Mouse (Mus musculus) macrophage (primary cell): ENCODE measurements around the gene Serpina1f. TPM values are rescaled to one million over a fixed set of nuclear protein-coding genes. Genes with fewer than 3 reads are reported as not detected.
"Not testable (repeated sequence)": the region's sequence is repeated elsewhere in the genome, so short reads cannot be mapped to it uniquely, and the experiment has no call there.

Experiments used
- H3K27ac ChIP-seq: fragments of 350-480 bp; formaldehyde crosslinking; 2 replicates; pipeline ENCODE4 v1.9.0; 2021
- H3K36me3 ChIP-seq: fragments of 350-480 bp; formaldehyde crosslinking; 2 replicates; pipeline ENCODE4 v1.9.0; 2021; ENCODE audit errors: inconsistent target
- H3K4me3 ChIP-seq: fragments of 350-480 bp; formaldehyde crosslinking; 2 replicates; pipeline ENCODE4 v1.9.0; 2021; ENCODE audit errors: inconsistent target
- H3K79me2 ChIP-seq: fragments of 350-480 bp; formaldehyde crosslinking; 2 replicates; pipeline ENCODE4 v1.9.0; 2021; ENCODE audit errors: inconsistent target
- WGBS: methylation state at CpG from one replicate; pipeline ENCODE4 v1.1.7; 2026; ENCODE audit warnings: inconsistent platforms; ENCODE audit not compliant: missing documents; 5-methylcytosine and 5-hydroxymethylcytosine counted together
- polyA plus RNA-seq: library from polyadenylated mRNA; stranded (reverse); fragments of 250-400 nt; gene quantifications from 3 replicates; pipeline ENCODE4 v1.2.4, GENCODE M21; 2018; ENCODE audit warnings: inconsistent platforms
- total RNA-seq, 78 experiments: library from RNA; depleted of rRNA; stranded (reverse); fragments of 250-400 nt; gene quantifications; 1 replicate in 9 of 78; 2 replicates in 24 of 78; 3 replicates in 43 of 78; 4 replicates in 2 of 78; pipeline ENCODE4 v1.2.4; 2018; ENCODE audit warnings: inconsistent platforms in 56 of 78

Gene Serpina1f
- total RNA-seq (2018; cell fraction: chromatin; rRNA removed) = not detected
- total RNA-seq (2018; cell fraction: cytosol; rRNA removed) = not detected
- total RNA-seq (2018; cell fraction: nucleus; rRNA removed) = not detected
- not detected in 3 replicates for polyA plus RNA-seq

- no peak within 1 kb of the TSS for H3K4me3 ChIP-seq
- 86% methylated on average over 8 of the region's 8 CpGs for WGBS
- H3K27ac ChIP-seq = no peak within 1 kb of the TSS
- H3K36me3 ChIP-seq = no peaks in the 10 kb centered on the region
- no peaks in the 10 kb centered on the region for H3K79me2 ChIP-seq
These were observed at the start of gene Serpina1f for GRCm38 (mm10) chr12:103695429-103695828. Serpina1f (minus strand) TSS chr12:103695529.

GRCm38 (mm10) chr12:103737791-103738580 lies 42.7 kb upstream of the Serpina1f start:
- not testable (repeated sequence) for H3K36me3 ChIP-seq, H3K27ac ChIP-seq, H3K79me2 ChIP-seq, H3K4me3 ChIP-seq
- WGBS = 84% methylated on average over 5 of the region's 6 CpGs

- not testable (repeated sequence) for H3K4me3 ChIP-seq, H3K79me2 ChIP-seq, H3K27ac ChIP-seq, H3K36me3 ChIP-seq
- WGBS = 91% methylated on average over 4 of the region's 4 CpGs
These were observed 40.2 kb upstream of the Serpina1f start for GRCm38 (mm10) chr12:103735566-103735965.

- H3K79me2 ChIP-seq, H3K27ac ChIP-seq, H3K4me3 ChIP-seq, H3K36me3 ChIP-seq: not testable (repeated sequence)
- WGBS = 100% methylated on average over 3 of the region's 4 CpGs
These were observed 39.8 kb upstream of the Serpina1f start for GRCm38 (mm10) chr12:103735101-103735500.

GRCm38 (mm10) chr12:103711537-103711936 lies 16.2 kb upstream of the Serpina1f start:
- H3K27ac ChIP-seq = no peak overlapping the region
- H3K79me2 ChIP-seq = no peaks in the 10 kb centered on the region
- 82% methylated on average over 3 of the region's 3 CpGs for WGBS
- H3K4me3 ChIP-seq = no peak overlapping the region
- no peaks in the 10 kb centered on the region for H3K36me3 ChIP-seq

GRCm38 (mm10) chr12:103710405-103710804 lies 15.1 kb upstream of the Serpina1f start:
- no peaks in the 10 kb centered on the region for H3K79me2 ChIP-seq
- no peaks in the 10 kb centered on the region for H3K36me3 ChIP-seq
- no peak overlapping the region for H3K27ac ChIP-seq
- H3K4me3 ChIP-seq = no peak overlapping the region
- 64% methylated on average over 1 of the region's 1 CpGs for WGBS

- 64% methylated on average over 4 of the region's 4 CpGs for WGBS
- Histone ChIP-seq H3K27ac (no peak overlapping the region), H3K36me3 (no peaks in the 10 kb centered on the region), H3K79me2 (no peaks in the 10 kb centered on the region), H3K4me3 (no peak overlapping the region)
These were observed 10.8 kb upstream of the Serpina1f start for GRCm38 (mm10) chr12:103706113-103706512.

GRCm38 (mm10) chr12:103705547-103705946 lies 10.2 kb upstream of the Serpina1f start:
- Histone ChIP-seq H3K4me3 (no peak overlapping the region), H3K27ac (no peak overlapping the region), H3K36me3 (no peaks in the 10 kb centered on the region), H3K79me2 (no peaks in the 10 kb centered on the region)
- WGBS = 63% methylated on average over 2 of the region's 2 CpGs

- Histone ChIP-seq H3K4me3 (no peak overlapping the region), H3K27ac (no peak overlapping the region), H3K36me3 (no peaks in the 10 kb centered on the region), H3K79me2 (no peaks in the 10 kb centered on the region)
- WGBS = 92% methylated on average over 4 of the region's 4 CpGs
These were observed 4.9 kb upstream of the Serpina1f start for GRCm38 (mm10) chr12:103700144-103700750.

- Histone ChIP-seq H3K4me3 (no peak overlapping the region), H3K79me2 (no peaks in the 10 kb centered on the region), H3K27ac (no peak overlapping the region), H3K36me3 (no peaks in the 10 kb centered on the region)
- WGBS = 27% methylated on average over 3 of the region's 3 CpGs
These were observed 7.0 kb downstream of the Serpina1f start for GRCm38 (mm10) chr12:103688221-103688814.

GRCm38 (mm10) chr12:103687021-103687420 lies 8.3 kb downstream of the Serpina1f start:
- Histone ChIP-seq H3K79me2 (no peaks in the 10 kb centered on the region), H3K4me3 (no peak overlapping the region), H3K36me3 (no peaks in the 10 kb centered on the region), H3K27ac (no peak overlapping the region)
- 65% methylated on average over 7 of the region's 7 CpGs for WGBS

GRCm38 (mm10) chr12:103686050-103686449 lies 9.3 kb downstream of the Serpina1f start:
- Histone ChIP-seq H3K27ac (no peak overlapping the region), H3K79me2 (no peaks in the 10 kb centered on the region), H3K4me3 (no peak overlapping the region), H3K36me3 (no peaks in the 10 kb centered on the region)
- 75% methylated on average over 3 of the region's 3 CpGs for WGBS

- 65% methylated on average over 3 of the region's 3 CpGs for WGBS
- H3K36me3 ChIP-seq = no peaks in the 10 kb centered on the region
- no peak overlapping the region for H3K27ac ChIP-seq
These were observed 9.9 kb downstream of the Serpina1f start for GRCm38 (mm10) chr12:103685386-103685785.

GRCm38 (mm10) chr12:103683775-103684174 lies 11.6 kb downstream of the Serpina1f start:
- Histone ChIP-seq H3K36me3 (no peaks in the 10 kb centered on the region), H3K27ac (no peak overlapping the region), H3K79me2 (no peaks in the 10 kb centered on the region), H3K4me3 (no peak overlapping the region)
- 56% methylated on average over 4 of the region's 4 CpGs for WGBS

More at GRCm38 (mm10) chr12:103685386-103685785, 9.9 kb downstream of the Serpina1f start:
- Histone ChIP-seq H3K79me2 (no peaks in the 10 kb centered on the region), H3K4me3 (no peak overlapping the region)

- WGBS = 67% methylated on average over 2 of the region's 2 CpGs
- Histone ChIP-seq H3K4me3 (no peak overlapping the region), H3K79me2 (no peaks in the 10 kb centered on the region), H3K27ac (no peak overlapping the region), H3K36me3 (no peaks in the 10 kb centered on the region)
These were observed 13.6 kb downstream of the Serpina1f start for GRCm38 (mm10) chr12:103681739-103682138.
